Mouse (Mus musculus): ENCODE data around the gene Carnmt1.
A peak's percentile ranks its signal among the peaks of the same experiment; 100 is the strongest.

Gene Carnmt1

GRCm38 (mm10) chr19:18670608-18671007 lies at the start of gene Carnmt1:
Carnmt1 (plus strand) TSS chr19:18670764.
- peak; percentile 97 for DNase-seq

- no peak for DNase-seq
Measured at GRCm38 (mm10) chr19:18623894-18624293, 46.7 kb upstream of the Carnmt1 start.

GRCm38 (mm10) chr19:18629589-18629988 lies 41.0 kb upstream of the Carnmt1 start:
- no peak for DNase-seq

- DNase-seq = no peak
Measured at GRCm38 (mm10) chr19:18630221-18631119, 40.1 kb upstream of the Carnmt1 start.

GRCm38 (mm10) chr19:18631161-18631643 lies 39.4 kb upstream of the Carnmt1 start:
- peak; percentile 42 for DNase-seq

- peak; percentile 91 for DNase-seq
Measured at GRCm38 (mm10) chr19:18631644-18632219, 38.8 kb upstream of the Carnmt1 start, which contains the start of the genes Ostf1 and Nmrk1. Ostf1 (minus strand) TSS chr19:18631823. Nmrk1 (plus strand) TSS chr19:18631950.

- DNase-seq = no peak
Measured at GRCm38 (mm10) chr19:18632231-18633185, 38.1 kb upstream of the Carnmt1 start.

- no peak for DNase-seq
Measured at GRCm38 (mm10) chr19:18637954-18638353, 32.6 kb upstream of the Carnmt1 start.

GRCm38 (mm10) chr19:18638949-18639348 lies 31.6 kb upstream of the Carnmt1 start:
- DNase-seq = no peak

- no peak for DNase-seq
Measured at GRCm38 (mm10) chr19:18639552-18639951, 31.0 kb upstream of the Carnmt1 start.

- DNase-seq = no peak
Measured at GRCm38 (mm10) chr19:18641001-18641400, 29.6 kb upstream of the Carnmt1 start.

GRCm38 (mm10) chr19:18643411-18643810 lies 27.2 kb upstream of the Carnmt1 start:
- no peak for DNase-seq

GRCm38 (mm10) chr19:18644084-18644483 lies 26.5 kb upstream of the Carnmt1 start:
- no peak for DNase-seq

GRCm38 (mm10) chr19:18646397-18646796 lies 24.2 kb upstream of the Carnmt1 start:
- no peak for DNase-seq

- DNase-seq = no peak
Measured at GRCm38 (mm10) chr19:18646853-18647420, 23.6 kb upstream of the Carnmt1 start.

GRCm38 (mm10) chr19:18647775-18648557 lies 22.6 kb upstream of the Carnmt1 start:
- DNase-seq = no peak

- DNase-seq = no peak
Measured at GRCm38 (mm10) chr19:18648558-18648945, 22.0 kb upstream of the Carnmt1 start.

GRCm38 (mm10) chr19:18649955-18650354 lies 20.6 kb upstream of the Carnmt1 start:
- no peak for DNase-seq

GRCm38 (mm10) chr19:18650473-18650872 lies 20.1 kb upstream of the Carnmt1 start:
- DNase-seq = no peak

- DNase-seq = no peak
Measured at GRCm38 (mm10) chr19:18652592-18652991, 18.0 kb upstream of the Carnmt1 start.

GRCm38 (mm10) chr19:18653058-18653457 lies 17.5 kb upstream of the Carnmt1 start:
- DNase-seq = no peak

GRCm38 (mm10) chr19:18654330-18654729 lies 16.2 kb upstream of the Carnmt1 start:
- no peak for DNase-seq
